Mouse (Mus musculus): ENCODE data around the gene Lbhd2. TPM values are rescaled to one million over a fixed set of nuclear protein-coding genes. Genes with fewer than 3 reads are reported as not detected.

Gene Lbhd2
- polyA plus RNA-seq, 1 experiment from 2014 or later: 5.5 TPM

- H3K27me3 ChIP-seq: peaks cover 46% of the 10 kb centered on the region
- no peak overlapping the region for H3K27ac ChIP-seq
- H3K9me3 ChIP-seq (replicated peaks): no peaks in the 10 kb centered on the region
- no peak overlapping the region for H3K9ac ChIP-seq
- WGBS: 56% methylated on average over 12 of the region's 12 CpGs
- no peaks in the 10 kb centered on the region for H3K36me3 ChIP-seq
- no peak overlapping the region for H3K4me2 ChIP-seq
- peaks cover 51% of the 10 kb centered on the region for H3K4me1 ChIP-seq
- H3K4me3 ChIP-seq (replicated peaks): no peak overlapping the region
- no peak for ATAC-seq (replicated peaks; ENCODE audit: low FRiP score)
These were observed 48.8 kb downstream of the Lbhd2 start for GRCm38 (mm10) chr12:111455311-111455846.

- no peaks in the 10 kb centered on the region for H3K36me3 ChIP-seq
- H3K27me3 ChIP-seq: peaks cover 44% of the 10 kb centered on the region
- no peak overlapping the region for H3K27ac ChIP-seq
- H3K9ac ChIP-seq: no peak overlapping the region
- peaks cover 51% of the 10 kb centered on the region for H3K4me1 ChIP-seq
- no peak overlapping the region for H3K4me2 ChIP-seq
- ATAC-seq (replicated peaks; ENCODE audit: low FRiP score): no peak
- WGBS: 45% methylated on average over 8 of the region's 8 CpGs
- no peak overlapping the region for H3K4me3 ChIP-seq (replicated peaks)
- H3K9me3 ChIP-seq (replicated peaks): no peaks in the 10 kb centered on the region
These were observed 49.3 kb downstream of the Lbhd2 start for GRCm38 (mm10) chr12:111455860-111456259.

GRCm38 (mm10) chr12:111457742-111458141 is 51.1 kb downstream of the Lbhd2 start:
- no peak overlapping the region for H3K9ac ChIP-seq
- no peak overlapping the region for H3K4me2 ChIP-seq
- no peak overlapping the region for H3K4me3 ChIP-seq (replicated peaks)
- 86% methylated on average over 1 of the region's 1 CpGs for WGBS
- no peak overlapping the region for H3K27ac ChIP-seq
- H3K36me3 ChIP-seq: no peaks in the 10 kb centered on the region
- no peak for ATAC-seq (replicated peaks; ENCODE audit: low FRiP score)
- H3K9me3 ChIP-seq (replicated peaks): no peaks in the 10 kb centered on the region
- peaks cover 30% of the 10 kb centered on the region for H3K27me3 ChIP-seq
- H3K4me1 ChIP-seq: peaks cover 56% of the 10 kb centered on the region

Other genes starting within 250 kb of the Lbhd2 start
- gene Traf3, start 240.4 kb upstream of the Lbhd2 start, polyA plus RNA-seq (2015; fragmentation: Nextera tagmentation; extraction: Ambion mirVana): 10.1 and 11.6 TPM in 2 replicates
- gene 4930595D18Rik, start 222.3 kb upstream of the Lbhd2 start, polyA plus RNA-seq (2015; fragmentation: Nextera tagmentation; extraction: Ambion mirVana): not detected in 2 replicates
- 43.7 and 43.9 TPM in 2 replicates for gene Amn, start 135.7 kb upstream of the Lbhd2 start, polyA plus RNA-seq (2015; fragmentation: Nextera tagmentation; extraction: Ambion mirVana)
- gene Cdc42bpb, start 29.1 kb upstream of the Lbhd2 start, polyA plus RNA-seq (2015; fragmentation: Nextera tagmentation; extraction: Ambion mirVana): 31.9 and 40.0 TPM in 2 replicates
- 16.8 and 17.8 TPM in 2 replicates for gene Exoc3l4, start 10.2 kb downstream of the Lbhd2 start, polyA plus RNA-seq (2015; fragmentation: Nextera tagmentation; extraction: Ambion mirVana)
- 19.5 and 22.9 TPM in 2 replicates for gene Tnfaip2, start 35.7 kb downstream of the Lbhd2 start, polyA plus RNA-seq (2015; fragmentation: Nextera tagmentation; extraction: Ambion mirVana)
- 91.7 and 93.3 TPM in 2 replicates for gene Gm266, start 79.0 kb downstream of the Lbhd2 start, polyA plus RNA-seq (2015; fragmentation: Nextera tagmentation; extraction: Ambion mirVana)
- 577 and 624 TPM in 2 replicates for gene Eif5, start 131.2 kb downstream of the Lbhd2 start, polyA plus RNA-seq (2015; fragmentation: Nextera tagmentation; extraction: Ambion mirVana)
- gene Mark3, start 167.7 kb downstream of the Lbhd2 start, polyA plus RNA-seq (2015; fragmentation: Nextera tagmentation; extraction: Ambion mirVana): 39.7 and 50.3 TPM in 2 replicates

Measured in kidney, embryonic 15.5 days (tissue).